Mouse (Mus musculus) brain, adult 2 months (tissue): ENCODE measurements around the gene Krtap1-5.
"Not testable (repeated sequence)": the region's sequence is repeated elsewhere in the genome, so short reads cannot be mapped to it uniquely, and the experiment has no call there.

Experiments
- DNase-seq: peaks from one replicate; pipeline ENCODE4 v3.0.0; 2011; ENCODE audit warnings: low read depth, low spot score

Krtap1-5 gene

GRCm38 (mm10) chr11:99580636-99581035 is at the start of gene Krtap1-5:
Gene Krtap1-5 (minus strand): TSS chr11:99581016.
- DNase-seq = no peak

GRCm38 (mm10) chr11:99628138-99628537 is 47.3 kb upstream of the Krtap1-5 start, which contains the start of gene Krtap4-1:
Gene Krtap4-1 (minus strand): TSS chr11:99628238.
- DNase-seq = no peak

- DNase-seq = no peak
Measured at GRCm38 (mm10) chr11:99620335-99620734, 39.5 kb upstream of the Krtap1-5 start, which contains the start of gene Gm11562. Gene Gm11562 (minus strand): TSS chr11:99620435.

DNA sequence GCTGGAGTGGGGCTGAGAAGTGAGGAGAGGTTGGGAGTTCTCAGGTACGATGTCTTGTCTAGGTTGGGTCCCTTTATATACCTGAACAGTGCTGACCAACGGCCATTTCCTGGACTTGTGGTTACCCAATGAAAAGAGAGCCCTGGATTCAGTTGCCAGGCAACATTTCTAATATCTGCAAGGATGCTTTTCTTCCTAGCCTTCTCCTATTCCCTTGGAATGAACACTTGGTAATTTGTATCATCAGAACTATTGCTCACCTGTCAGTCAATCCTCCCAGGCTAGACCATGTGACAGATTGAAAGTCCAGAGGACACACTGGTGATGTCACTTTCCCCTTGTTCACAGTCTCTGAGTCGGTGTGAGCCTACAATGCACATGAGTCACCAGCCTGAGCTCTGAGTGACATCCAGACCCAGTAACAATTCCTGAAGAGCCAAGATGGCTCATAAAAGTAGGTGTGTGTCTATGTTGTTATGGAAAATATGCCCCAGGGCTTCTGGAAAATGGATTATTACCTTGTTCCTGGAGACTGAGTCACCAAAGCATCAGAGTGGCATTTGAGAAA is 34.1 kb upstream of the Krtap1-5 start, which contains the start of gene Krtap2-4:
Krtap2-4 (minus strand) TSS at position 51 of the 568 bp plus-strand sequence.
- peak; percentile 43 for DNase-seq

- not testable (repeated sequence) for DNase-seq
Measured at GRCm38 (mm10) chr11:99610089-99610488, 29.3 kb upstream of the Krtap1-5 start, which contains the start of gene Gm11937. Gene Gm11937 (minus strand): TSS chr11:99610189.

DNA sequence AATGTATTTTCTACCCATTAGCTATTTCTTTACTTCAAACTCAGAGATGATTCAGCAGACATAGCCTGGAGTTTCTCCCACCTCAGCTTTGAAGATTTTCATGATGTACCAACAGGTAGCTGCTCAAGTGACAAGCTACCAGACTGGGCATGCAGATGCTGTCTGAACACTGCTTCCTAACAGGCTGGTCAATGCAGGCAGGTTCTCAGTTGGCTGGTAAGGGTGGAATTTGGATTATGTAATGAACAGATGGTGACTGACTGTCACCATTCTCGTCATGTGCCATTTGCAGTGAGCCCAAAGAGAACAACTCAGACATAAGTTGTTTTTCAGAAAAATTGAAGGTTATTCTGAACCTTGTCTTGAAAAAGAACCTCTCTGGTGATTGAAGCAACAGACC is 28.3 kb upstream of the Krtap1-5 start:
- peak; percentile 82 for DNase-seq

DNA sequence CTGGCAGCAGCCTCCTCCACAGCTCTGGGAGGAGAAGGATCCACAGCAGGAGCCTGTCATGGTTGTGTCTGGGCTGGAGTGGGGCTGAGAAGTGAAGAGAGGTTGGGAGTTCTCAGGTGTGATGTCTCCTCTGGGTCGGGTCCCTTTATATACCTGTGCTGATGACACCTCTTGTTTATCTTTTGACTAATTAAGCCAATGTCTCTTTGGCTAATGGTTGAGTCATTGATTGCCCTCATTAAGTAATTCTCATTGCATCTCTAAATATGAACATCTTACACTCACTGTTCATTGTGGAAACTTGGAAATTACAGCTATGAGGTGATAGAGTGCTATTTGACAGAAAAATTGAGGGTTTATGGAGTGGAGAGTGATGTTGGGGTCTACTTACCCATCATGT is 22.4 kb upstream of the Krtap1-5 start, which contains the start of gene Gm11938:
Gm11938 (minus strand) TSS at position 101 of the 400 bp plus-strand sequence.
- DNase-seq = not testable (repeated sequence)

DNA sequence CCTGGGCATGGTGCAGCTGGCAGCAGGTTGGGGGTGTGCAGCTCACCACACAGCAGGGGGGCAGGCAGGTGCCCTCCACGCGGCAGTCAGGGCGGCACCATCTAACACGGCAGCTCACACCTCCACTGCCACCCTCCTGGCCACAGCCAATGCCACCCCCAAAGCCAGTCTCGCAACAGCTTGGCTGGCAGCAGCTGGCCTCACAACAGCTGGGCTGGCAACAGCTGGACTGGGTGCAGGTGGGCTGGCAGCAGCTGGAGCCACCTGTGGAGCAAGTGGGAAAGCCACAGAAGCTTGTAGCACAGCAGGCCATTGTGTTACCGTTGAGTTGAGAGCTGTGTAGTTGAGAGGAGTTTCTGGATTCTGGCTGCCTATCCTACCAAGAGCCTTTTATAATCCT is 16.9 kb upstream of the Krtap1-5 start, which contains the start of gene Krtap9-3:
Krtap9-3 (minus strand) TSS at position 364 of the 400 bp plus-strand sequence.
- not testable (repeated sequence) for DNase-seq

DNA sequence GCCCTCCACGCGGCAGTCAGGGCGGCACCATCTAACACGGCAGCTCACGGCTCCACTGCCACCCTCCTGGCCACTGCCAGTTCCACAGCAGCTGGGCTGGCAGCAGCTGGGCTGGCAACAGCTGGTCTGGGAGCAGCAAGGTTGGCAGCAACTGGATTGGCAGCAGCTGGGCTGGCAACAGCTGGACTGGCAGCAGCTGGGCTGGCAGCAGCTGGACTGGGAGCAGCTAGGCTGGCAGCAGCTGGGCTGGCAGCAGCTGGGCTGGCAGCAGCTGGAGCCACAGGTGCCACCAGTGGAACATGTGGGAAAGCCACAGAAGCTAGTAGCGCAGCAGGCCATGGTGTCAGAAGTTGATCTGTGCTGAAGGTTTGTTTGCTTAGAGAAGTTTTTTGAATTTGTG is 10.2 kb upstream of the Krtap1-5 start, which contains the start of gene Krtap1-3:
Krtap1-3 (minus strand) TSS at position 359 of the 400 bp plus-strand sequence.
- no peak for DNase-seq

DNA sequence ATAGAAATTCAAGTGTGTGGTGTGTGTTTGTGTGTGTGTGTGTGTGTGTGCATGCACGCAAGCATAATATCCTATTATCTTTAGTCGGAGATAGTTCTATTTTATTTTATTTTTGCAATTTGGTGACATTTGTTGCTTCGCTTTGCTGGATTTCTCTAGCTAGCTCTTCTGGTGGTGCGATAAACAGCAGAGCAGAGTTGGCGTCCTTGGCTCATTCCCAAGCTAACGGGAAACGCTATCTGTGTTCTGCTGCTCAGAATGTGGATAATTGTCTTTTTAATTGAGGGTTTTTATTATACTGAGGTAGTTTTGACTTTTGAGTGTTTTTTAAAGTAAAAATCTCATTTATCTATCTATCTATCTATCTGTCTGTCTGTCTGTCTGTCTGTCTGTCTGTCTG is 4.3 kb upstream of the Krtap1-5 start:
- peak; percentile 80 for DNase-seq

- no peak for DNase-seq
Measured at GRCm38 (mm10) chr11:99583245-99583704, 2.5 kb upstream of the Krtap1-5 start, which contains the start of gene Krtap1-4. Gene Krtap1-4 (minus strand): TSS chr11:99583654.

- peak; percentile 79 for DNase-seq
Measured at GRCm38 (mm10) chr11:99581564-99581963, 748 bp upstream of the Krtap1-5 start.

GRCm38 (mm10) chr11:99581051-99581450 is 235 bp upstream of the Krtap1-5 start:
- no peak for DNase-seq

- DNase-seq = peak; percentile 69
Measured at GRCm38 (mm10) chr11:99574106-99574505, 6.7 kb downstream of the Krtap1-5 start.

GRCm38 (mm10) chr11:99573164-99573563 is 7.7 kb downstream of the Krtap1-5 start:
- DNase-seq = peak; percentile 74

DNA sequence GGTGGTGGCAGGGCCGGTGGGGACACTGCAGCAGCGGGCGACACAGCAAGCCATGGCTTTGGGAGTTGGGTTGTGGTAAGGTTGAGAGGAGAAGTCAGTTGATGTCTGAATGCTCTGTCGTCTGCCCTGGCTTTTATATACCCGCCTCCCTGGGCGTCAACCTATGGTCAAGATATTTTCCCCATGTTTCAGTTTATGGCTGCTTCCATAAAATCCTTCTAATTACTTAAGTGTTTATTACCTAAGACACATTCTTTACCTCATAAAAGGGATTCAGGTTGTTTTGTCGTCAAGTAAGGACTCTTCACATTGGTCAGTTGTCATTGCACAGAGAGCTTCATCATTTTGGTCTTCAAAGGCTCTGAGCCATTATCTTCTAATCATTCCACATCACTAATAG is 14.3 kb downstream of the Krtap1-5 start, which contains the start of gene Krtap3-1:
Krtap3-1 (minus strand) TSS at position 101 of the 400 bp plus-strand sequence.
- no peak for DNase-seq

- no peak for DNase-seq
Measured at GRCm38 (mm10) chr11:99562580-99562979, 18.2 kb downstream of the Krtap1-5 start.

DNA sequence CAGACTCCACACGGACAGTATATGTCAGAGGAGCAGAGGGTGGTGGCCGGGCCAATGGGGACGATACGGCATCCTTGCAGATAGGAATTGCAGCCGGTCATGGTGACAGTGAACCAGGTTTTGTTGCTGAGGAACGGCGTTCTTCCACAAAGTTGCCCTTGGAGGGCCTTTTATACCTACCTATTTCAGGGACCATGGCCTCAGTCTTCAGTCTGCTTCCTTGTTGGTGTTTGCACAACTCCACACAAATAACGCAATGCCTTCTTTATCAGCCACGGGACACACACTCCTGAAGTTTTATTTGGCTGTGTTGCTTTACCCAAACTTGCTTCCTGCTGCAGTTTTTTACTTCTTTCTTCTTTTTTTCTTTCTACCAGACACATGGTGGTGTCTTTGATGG is 21.4 kb downstream of the Krtap1-5 start, which contains the start of gene Gm11939:
Gm11939 (minus strand) TSS at position 101 of the 400 bp plus-strand sequence.
- DNase-seq = no peak

DNA sequence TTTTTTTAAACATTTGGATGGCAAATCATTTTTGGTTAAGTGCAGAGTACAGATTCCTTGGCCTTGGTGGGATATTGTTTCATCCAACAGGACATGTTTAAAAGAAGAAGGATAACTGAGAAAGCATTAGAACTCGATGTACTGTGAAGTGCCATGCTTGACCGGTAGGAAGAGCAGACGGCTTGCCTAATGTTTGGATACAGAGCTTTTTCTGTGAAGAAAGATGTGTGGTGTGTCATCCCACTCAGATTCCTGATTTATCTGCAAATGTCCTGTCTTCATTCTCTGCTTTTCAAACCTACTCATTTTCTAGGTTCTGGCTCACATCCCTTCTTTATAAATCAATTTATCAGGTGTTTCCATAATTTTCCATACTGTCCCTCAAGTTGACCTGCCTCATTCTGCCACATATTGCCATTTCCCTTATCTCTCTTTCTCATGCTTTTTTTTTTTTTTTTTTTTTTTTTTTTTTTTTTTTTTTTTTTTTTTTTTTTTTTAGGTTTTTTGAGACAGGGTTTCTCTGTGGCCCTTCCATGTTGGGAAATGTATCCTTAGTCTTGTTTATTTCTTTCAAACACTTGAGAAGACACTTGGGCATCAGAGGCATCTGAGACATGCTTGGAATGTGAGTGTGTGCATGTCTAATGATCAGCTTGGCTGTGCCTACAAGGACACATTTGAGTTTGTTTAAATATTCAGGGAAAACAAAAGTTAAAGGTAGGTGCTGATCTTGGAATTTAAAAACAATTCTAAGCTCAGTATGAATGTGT is 22.7 kb downstream of the Krtap1-5 start:
- peak; percentile 60 for DNase-seq

- DNase-seq = no peak
Measured at GRCm38 (mm10) chr11:99556753-99557152, 24.1 kb downstream of the Krtap1-5 start, which contains the start of gene Krtap3-2. Gene Krtap3-2 (minus strand): TSS chr11:99556853.

DNA sequence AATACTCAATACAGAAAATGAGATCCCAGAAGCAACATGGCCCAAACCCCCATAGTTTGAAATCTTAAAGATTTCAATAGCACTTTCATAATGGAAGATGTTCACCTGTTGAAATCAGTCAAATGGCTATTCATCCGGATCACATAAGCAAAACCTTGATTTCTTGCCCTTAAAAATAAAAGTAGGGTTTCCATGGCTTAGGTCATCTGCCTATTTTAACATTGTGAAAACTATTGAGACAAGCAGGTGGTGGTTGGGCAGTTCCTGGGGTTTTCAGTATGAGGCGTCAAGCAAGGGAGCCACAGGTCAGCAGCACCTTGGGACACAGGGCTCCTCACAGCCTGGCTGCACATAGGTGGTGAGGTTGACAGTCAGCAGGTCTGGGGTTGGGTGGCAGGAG is 24.6 kb downstream of the Krtap1-5 start:
- no peak for DNase-seq

GRCm38 (mm10) chr11:99550765-99551164 is 30.1 kb downstream of the Krtap1-5 start, which contains the start of gene Krtap3-3:
Gene Krtap3-3 (minus strand): TSS chr11:99550865.
- DNase-seq = no peak
